Mouse (Mus musculus) heart, adult 2 months (tissue): ENCODE measurements around the gene Gli2.

ENCODE experiments used
- CTCF ChIP-seq: fragments of 200-600 bp; IDR thresholded peaks from 2 replicates; pipeline ENCODE4 v1.8.1; 2022; ENCODE audit warnings: antibody characterized with exemption, mild to moderate bottlenecking, moderate library complexity
- POLR2A ChIP-seq: fragments of 200-500 bp; IDR thresholded peaks from 2 replicates; pipeline ENCODE4 v1.6.1; 2011; ENCODE audit warnings: mild to moderate bottlenecking, low read depth, low read length, control low read depth; ENCODE audit not compliant: insufficient read depth

DNA sequence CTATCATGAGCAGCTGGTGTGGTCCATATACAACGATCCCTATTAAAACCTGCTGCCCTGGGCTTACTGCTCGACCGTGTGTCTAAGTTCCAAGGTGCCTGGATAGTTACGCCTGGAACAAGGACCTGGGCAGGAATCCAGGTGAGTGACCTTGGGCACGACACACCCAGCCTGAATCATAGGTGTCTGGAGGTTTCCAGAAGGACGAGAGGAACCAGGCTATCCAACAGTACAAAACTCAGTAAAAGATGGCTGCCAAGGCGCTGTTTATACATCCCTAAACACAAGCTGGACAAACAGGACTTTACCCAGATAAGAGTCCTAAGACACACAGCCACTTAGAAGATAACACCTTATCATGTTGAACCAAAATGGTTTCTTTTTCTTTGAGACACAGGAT is 94.8 kb downstream of the Gli2 start:
- TF ChIP-seq CTCF = no peak
- no peak for TF ChIP-seq POLR2A
